Mouse (Mus musculus) olfactory bulb, adult 2 months (tissue): ENCODE data around the gene Gm28102. TPM values are rescaled to one million over a fixed set of nuclear protein-coding genes. Genes with fewer than 3 reads are reported as not detected.
"Not testable (repeated sequence)": the region's sequence is repeated elsewhere in the genome, so short reads cannot be mapped to it uniquely, and the experiment has no call there.

Experiments used
- H3K27ac ChIP-seq: fragments of 200-500 bp; 2 replicates; pipeline ENCODE4 v1.5.1; 2012; ENCODE audit warnings: low read depth, low read length; ENCODE audit not compliant: insufficient read depth
- H3K4me1 ChIP-seq: fragments of 200-500 bp; 2 replicates; pipeline ENCODE4 v1.6.1; 2012; ENCODE audit warnings: low read length; ENCODE audit not compliant: control insufficient read depth, insufficient read depth
- H3K4me3 ChIP-seq: fragments of 200-500 bp; 2 replicates; pipeline ENCODE4 v1.5.1; 2012; ENCODE audit warnings: mild to moderate bottlenecking, low read depth, low read length, moderate library complexity; ENCODE audit not compliant: insufficient read depth
- WGBS: fragments of 180-500 bp; shearing (Covaris S2); methylation state at CpG from one replicate; pipeline ENCODE4 v1.1.7; 2018; 5-methylcytosine and 5-hydroxymethylcytosine counted together
- polyA plus RNA-seq: library from polyadenylated mRNA; stranded (reverse); fragments of >200 nt; gene quantifications from 2 replicates; pipeline ENCODE4 v1.2.4, GENCODE M21; 2012; ENCODE audit warnings: low replicate concordance; ENCODE audit not compliant: missing spikeins, insufficient read depth, insufficient read length

Gm28102 gene
- polyA plus RNA-seq, result not detected in 2 replicates

DNA sequence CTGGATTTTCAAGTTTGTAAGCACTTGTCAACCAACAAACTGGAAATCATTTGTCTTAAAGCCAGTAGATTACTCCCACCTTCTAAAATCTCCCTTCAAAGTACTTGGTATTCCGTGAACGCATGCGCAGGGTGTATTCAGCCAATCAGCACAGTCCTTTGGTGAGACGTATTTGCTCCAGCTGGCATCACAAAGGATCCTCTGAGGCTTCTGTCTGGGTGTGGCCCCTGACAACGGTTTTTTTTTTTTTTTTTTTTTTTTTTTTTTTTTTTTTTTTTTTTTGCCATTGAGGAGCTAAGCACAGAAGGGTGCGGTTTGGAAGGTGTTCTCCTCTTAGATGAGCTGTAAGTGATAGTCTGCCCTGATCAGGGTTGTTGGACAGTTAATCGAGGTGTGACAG, at the start of gene Gm28102:
Gm28102 (plus strand) TSS at position 301 of the 400 bp plus-strand sequence.
- 90% methylated on average over 4 of the region's 7 CpGs for WGBS
- H3K27ac ChIP-seq, H3K4me1 ChIP-seq, H3K4me3 ChIP-seq: not testable (repeated sequence)
